Mouse (Mus musculus): Measurements from ENCODE around the gene Hspb11. TPM values are rescaled to one million over a fixed set of nuclear protein-coding genes. Genes with fewer than 3 reads are reported as not detected.

Gene Hspb11
- polyA plus RNA-seq, 1 experiment, result 22.5 TPM

DNA sequence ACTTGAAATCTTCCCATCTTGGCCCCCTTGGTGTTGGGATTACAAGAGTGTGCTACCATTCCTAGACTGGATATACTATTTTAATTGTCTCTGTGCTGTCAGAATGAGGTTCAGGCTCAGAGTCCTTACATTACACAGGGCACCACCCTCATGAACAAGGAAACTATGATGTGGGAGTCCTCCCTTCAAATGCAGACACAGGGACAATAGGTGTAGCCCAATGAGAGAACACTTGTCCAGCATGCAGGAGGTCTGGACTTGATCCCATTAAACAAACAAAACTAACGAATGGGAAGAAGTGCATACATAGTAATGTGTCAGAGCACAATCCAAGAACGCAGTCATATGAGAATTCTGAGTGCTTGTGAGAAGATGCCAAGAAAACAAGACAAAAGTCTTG lies 34.1 kb downstream of the Hspb11 start:
- H3K27ac ChIP-seq (ENCODE audit: insufficient read depth, low read length), result no peak overlapping the region
- no peaks in the 10 kb centered on the region for H3K27me3 ChIP-seq (ENCODE audit: control insufficient read depth, insufficient read depth, low read length)
- H3K4me1 ChIP-seq (ENCODE audit: control insufficient read depth, insufficient read depth, low read length), result no peaks in the 10 kb centered on the region
- no peak for TF ChIP-seq POLR2A (IDR thresholded peaks at IDR 0.05; ENCODE audit: borderline replicate concordance, insufficient read depth, low read length)
- TF ChIP-seq CTCF (IDR thresholded peaks at IDR 0.05; ENCODE audit: borderline replicate concordance, insufficient read depth, low read depth, low read length), result no peak
- WGBS, result 57% methylated on average over 2 of the region's 2 CpGs
- DNase-seq, result no peak
- H3K4me3 ChIP-seq (replicated peaks; ENCODE audit: insufficient read depth, low read depth, low read length), result no peak overlapping the region

DNA sequence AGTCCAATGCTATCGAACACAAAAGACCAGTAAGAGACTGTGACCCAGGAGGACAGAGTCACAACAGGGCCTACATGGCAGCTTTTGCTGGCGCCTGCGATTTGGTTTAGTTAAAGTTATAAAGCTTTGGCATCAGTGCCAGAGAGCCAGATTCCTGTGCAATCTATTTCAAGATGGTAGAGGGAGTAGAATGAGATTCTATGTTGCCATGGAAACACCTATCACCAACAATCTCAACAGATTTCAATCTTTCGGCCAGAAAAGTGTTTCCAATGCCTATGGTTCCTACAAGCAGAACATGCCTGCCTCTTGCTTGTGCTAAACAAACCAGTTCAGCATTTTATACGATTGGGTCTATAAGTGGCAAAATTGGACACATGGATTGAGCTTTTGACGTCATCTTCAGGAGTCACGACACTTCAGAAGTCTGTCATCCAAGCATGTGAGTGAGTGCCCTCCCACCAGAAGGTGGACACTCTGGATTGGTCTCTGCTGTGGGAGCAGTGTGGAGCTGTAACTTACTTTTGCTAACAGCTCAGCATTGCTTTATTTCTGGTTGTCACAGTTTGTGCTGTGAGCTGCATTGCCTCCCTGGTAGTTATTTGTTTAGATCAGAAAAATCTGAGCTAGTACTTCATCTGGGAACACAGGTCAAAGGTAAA lies 38.3 kb downstream of the Hspb11 start:
- H3K4me1 ChIP-seq (ENCODE audit: control insufficient read depth, insufficient read depth, low read length), result no peaks in the 10 kb centered on the region
- no peak for DNase-seq
- H3K27ac ChIP-seq (ENCODE audit: insufficient read depth, low read length), result no peak overlapping the region
- H3K4me3 ChIP-seq (replicated peaks; ENCODE audit: insufficient read depth, low read depth, low read length), result no peak overlapping the region
- no peaks in the 10 kb centered on the region for H3K27me3 ChIP-seq (ENCODE audit: control insufficient read depth, insufficient read depth, low read length)
- TF ChIP-seq POLR2A (IDR thresholded peaks at IDR 0.05; ENCODE audit: borderline replicate concordance, insufficient read depth, low read length), result no peak
- TF ChIP-seq CTCF (IDR thresholded peaks at IDR 0.05; ENCODE audit: borderline replicate concordance, insufficient read depth, low read depth, low read length), result no peak
- WGBS, result 79% methylated on average over 7 of the region's 7 CpGs

DNA sequence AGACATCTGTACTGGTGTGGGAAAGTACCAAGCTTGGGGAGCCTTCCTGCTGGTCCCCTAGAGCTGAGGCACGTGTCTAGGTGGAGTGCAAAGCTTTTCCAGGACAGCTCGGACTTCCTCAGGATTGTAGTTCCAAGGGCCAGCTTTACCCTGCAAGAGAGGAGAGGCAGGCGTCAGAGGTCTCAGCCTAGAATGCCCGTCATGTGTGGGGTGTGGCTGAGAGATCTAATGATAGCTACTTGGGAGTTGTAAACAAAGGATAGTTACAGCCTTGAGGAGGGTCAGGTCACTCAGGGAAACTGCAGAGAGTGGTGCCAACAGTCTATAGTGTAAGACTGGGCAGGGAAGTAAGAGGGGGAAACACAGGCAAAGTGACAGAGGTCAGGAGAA lies 38.9 kb downstream of the Hspb11 start:
- Histone ChIP-seq H3K4me1 (ENCODE audit: control insufficient read depth, insufficient read depth, low read length) (no peaks in the 10 kb centered on the region), H3K27ac (ENCODE audit: insufficient read depth, low read length) (no peak overlapping the region), H3K27me3 (ENCODE audit: control insufficient read depth, insufficient read depth, low read length) (no peaks in the 10 kb centered on the region), H3K4me3 (replicated peaks; ENCODE audit: insufficient read depth, low read depth, low read length) (no peak overlapping the region)
- no peak for DNase-seq
- 82% methylated on average over 4 of the region's 4 CpGs for WGBS
- no peak for TF ChIP-seq POLR2A (IDR thresholded peaks at IDR 0.05; ENCODE audit: borderline replicate concordance, insufficient read depth, low read length)
- TF ChIP-seq CTCF (IDR thresholded peaks at IDR 0.05; ENCODE audit: borderline replicate concordance, insufficient read depth, low read depth, low read length), result no peak

GRCm38 (mm10) chr4:107298071-107298606 lies 44.7 kb downstream of the Hspb11 start:
- Histone ChIP-seq H3K4me3 (replicated peaks; ENCODE audit: insufficient read depth, low read depth, low read length) (no peak overlapping the region), H3K27ac (ENCODE audit: insufficient read depth, low read length) (no peak overlapping the region), H3K4me1 (ENCODE audit: control insufficient read depth, insufficient read depth, low read length) (no peaks in the 10 kb centered on the region), H3K27me3 (ENCODE audit: control insufficient read depth, insufficient read depth, low read length) (no peaks in the 10 kb centered on the region)
- 88% methylated on average over 8 of the region's 8 CpGs for WGBS
- TF ChIP-seq POLR2A (IDR thresholded peaks at IDR 0.05; ENCODE audit: borderline replicate concordance, insufficient read depth, low read length), result no peak
- no peak for DNase-seq

GRCm38 (mm10) chr4:107299779-107300340 lies 46.5 kb downstream of the Hspb11 start:
- no peak for DNase-seq
- no peak for TF ChIP-seq POLR2A (IDR thresholded peaks at IDR 0.05; ENCODE audit: borderline replicate concordance, insufficient read depth, low read length)
- no peak for TF ChIP-seq CTCF (IDR thresholded peaks at IDR 0.05; ENCODE audit: borderline replicate concordance, insufficient read depth, low read depth, low read length)
- 78% methylated on average over 7 of the region's 7 CpGs for WGBS

GRCm38 (mm10) chr4:107300371-107300770 lies 47.0 kb downstream of the Hspb11 start:
- no peak overlapping the region for H3K27ac ChIP-seq (ENCODE audit: insufficient read depth, low read length)
- WGBS, result 86% methylated on average over 4 of the region's 4 CpGs
- no peak for TF ChIP-seq CTCF (IDR thresholded peaks at IDR 0.05; ENCODE audit: borderline replicate concordance, insufficient read depth, low read depth, low read length)
- no peak for TF ChIP-seq POLR2A (IDR thresholded peaks at IDR 0.05; ENCODE audit: borderline replicate concordance, insufficient read depth, low read length)
- no peaks in the 10 kb centered on the region for H3K4me1 ChIP-seq (ENCODE audit: control insufficient read depth, insufficient read depth, low read length)
- no peak overlapping the region for H3K4me3 ChIP-seq (replicated peaks; ENCODE audit: insufficient read depth, low read depth, low read length)
- DNase-seq, result no peak
- H3K27me3 ChIP-seq (ENCODE audit: control insufficient read depth, insufficient read depth, low read length), result no peaks in the 10 kb centered on the region

More at GRCm38 (mm10) chr4:107299779-107300340, 46.5 kb downstream of the Hspb11 start:
- no peak overlapping the region for H3K4me3 ChIP-seq (replicated peaks; ENCODE audit: insufficient read depth, low read depth, low read length)
- H3K27ac ChIP-seq (ENCODE audit: insufficient read depth, low read length), result no peak overlapping the region
- no peaks in the 10 kb centered on the region for H3K27me3 ChIP-seq (ENCODE audit: control insufficient read depth, insufficient read depth, low read length)
- no peaks in the 10 kb centered on the region for H3K4me1 ChIP-seq (ENCODE audit: control insufficient read depth, insufficient read depth, low read length)

DNA sequence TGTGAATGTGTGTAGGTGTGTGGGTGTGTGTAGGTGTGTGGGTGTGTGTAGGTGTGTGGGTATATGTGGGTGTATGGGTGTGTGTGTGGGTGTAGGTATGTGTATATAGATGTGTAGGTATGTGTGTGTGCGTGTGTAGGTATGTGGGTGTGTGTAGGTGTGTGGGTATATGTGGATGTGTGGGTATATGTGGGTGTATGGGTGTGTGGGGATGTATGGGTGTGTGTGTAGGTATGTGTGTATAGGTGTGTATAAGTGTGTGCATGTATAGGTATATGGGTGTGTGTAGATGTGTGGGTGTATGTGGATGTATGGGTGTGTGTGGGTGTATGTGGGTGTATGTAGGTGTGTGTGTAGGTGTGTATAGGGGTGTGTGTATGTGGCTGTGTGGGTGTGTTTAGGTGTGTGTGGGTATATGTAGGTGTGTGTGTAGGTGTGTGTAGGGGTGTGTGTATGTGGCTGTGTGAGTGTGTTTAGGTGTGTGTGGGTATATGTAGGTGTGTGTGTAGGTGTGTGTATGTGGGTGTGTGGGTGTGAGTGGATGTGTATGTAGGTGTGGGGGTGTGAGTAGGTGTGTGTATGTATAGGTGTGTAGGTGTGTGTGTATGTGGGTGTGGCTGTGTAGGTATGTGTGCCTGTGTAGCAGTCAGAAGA lies 47.6 kb downstream of the Hspb11 start:
- H3K4me3 ChIP-seq (replicated peaks; ENCODE audit: insufficient read depth, low read depth, low read length), result no peak overlapping the region
- H3K27me3 ChIP-seq (ENCODE audit: control insufficient read depth, insufficient read depth, low read length), result no peaks in the 10 kb centered on the region
- H3K4me1 ChIP-seq (ENCODE audit: control insufficient read depth, insufficient read depth, low read length), result no peaks in the 10 kb centered on the region
- no peak for DNase-seq
- no peak overlapping the region for H3K27ac ChIP-seq (ENCODE audit: insufficient read depth, low read length)
- TF ChIP-seq CTCF (IDR thresholded peaks at IDR 0.05; ENCODE audit: borderline replicate concordance, insufficient read depth, low read depth, low read length) (no peak), POLR2A (IDR thresholded peaks at IDR 0.05; ENCODE audit: borderline replicate concordance, insufficient read depth, low read length) (no peak)
- WGBS, result 100% methylated on average over 1 of the region's 1 CpGs

DNA sequence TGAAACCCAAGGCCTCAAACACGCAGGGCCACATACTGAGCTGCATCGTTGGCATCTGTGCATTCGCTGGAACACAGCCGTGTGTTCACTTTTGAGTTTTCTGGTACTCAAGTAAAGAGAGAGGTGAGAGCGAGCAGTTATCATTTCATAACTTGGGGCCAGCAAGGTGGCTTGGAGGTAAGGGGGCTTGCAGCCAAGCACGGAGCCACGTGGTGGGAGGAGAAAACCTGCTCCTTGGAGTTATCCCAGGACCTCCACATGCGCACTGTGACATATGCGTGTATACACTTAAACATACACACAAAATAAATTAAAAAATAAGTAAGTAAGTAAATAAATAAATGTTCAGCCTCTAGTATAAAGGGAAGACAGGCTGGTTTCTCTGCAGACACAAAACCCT lies 48.8 kb downstream of the Hspb11 start:
- Histone ChIP-seq H3K27ac (ENCODE audit: insufficient read depth, low read length) (no peak overlapping the region), H3K27me3 (ENCODE audit: control insufficient read depth, insufficient read depth, low read length) (no peaks in the 10 kb centered on the region), H3K4me1 (ENCODE audit: control insufficient read depth, insufficient read depth, low read length) (no peaks in the 10 kb centered on the region), H3K4me3 (replicated peaks; ENCODE audit: insufficient read depth, low read depth, low read length) (no peak overlapping the region)
- DNase-seq, result no peak
- 71% methylated on average over 9 of the region's 9 CpGs for WGBS
- TF ChIP-seq POLR2A (IDR thresholded peaks at IDR 0.05; ENCODE audit: borderline replicate concordance, insufficient read depth, low read length) (no peak), CTCF (IDR thresholded peaks at IDR 0.05; ENCODE audit: borderline replicate concordance, insufficient read depth, low read depth, low read length) (no peak)

Data from cerebellum, adult 2 months (tissue).